In the genomic region with DNA sequence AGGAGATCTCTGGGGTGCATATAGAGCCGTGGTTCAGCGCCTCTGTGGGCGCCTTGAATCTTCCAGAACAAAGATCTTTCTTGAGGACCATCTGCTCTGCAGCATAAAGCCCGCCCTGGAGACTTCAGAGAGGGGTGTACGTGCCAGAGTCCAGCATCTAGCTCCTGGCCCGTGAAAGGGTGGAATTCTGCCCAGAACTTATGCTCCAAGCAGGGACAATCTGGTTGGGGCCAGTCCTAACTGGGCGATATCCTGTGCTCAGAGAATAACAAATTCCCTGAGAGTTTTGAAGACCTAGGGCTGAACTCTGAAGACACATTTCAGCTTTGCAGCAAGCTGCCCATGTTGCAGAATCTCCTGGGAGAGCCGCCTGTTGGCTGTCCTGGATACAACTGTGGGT, we compare ENCODE assay signal across 18 mouse cellular contexts. TPM values are rescaled to one million over a fixed set of nuclear protein-coding genes. Genes with fewer than 3 reads are reported as not detected.
DNase-seq lines count a peak whose midpoint lies in the region; ATAC-seq lines count a peak whose summit lies in the region.
"Had no signal": no experiment of that assay in that cellular context is flagged by ENCODE, and none has a peak within 500 bp of the region (broad histone marks: within the 10 kb centered on the region; RNA-seq: fewer than 3 reads in every experiment).

No protein-coding gene starts in this region.

- H3K27me3 ChIP-seq in stomach, embryonic 16.5 days (ENCODE audit: control insufficient read depth, insufficient read depth, low read length) = no peaks in the 10 kb centered on the region
- H3K27me3 ChIP-seq: stomach, embryonic 15.5 days had no signal

- H3K4me1 ChIP-seq in stomach, embryonic 16.5 days (ENCODE audit: control insufficient read depth, insufficient read depth, low read length) = peaks cover 16% of the 10 kb centered on the region

- H3K4me3 ChIP-seq in stomach, embryonic 16.5 days (replicated peaks; ENCODE audit: low read length) = no peak overlapping the region
- H3K4me3 ChIP-seq: neural tube, embryonic 13.5 days; stomach, embryonic 15.5 days had no signal

- H3K36me3 ChIP-seq in stomach, embryonic 16.5 days (ENCODE audit: control insufficient read depth, insufficient read depth, low read length) = no peaks in the 10 kb centered on the region
- H3K36me3 ChIP-seq: neural tube, embryonic 13.5 days; stomach, embryonic 15.5 days had no signal

- intact Hi-C loops in heart, postnatal 10 days (cut with DNase I) = no loop called here
- intact Hi-C loops in heart, postnatal 14 days (cut with DNase I) = no loop called here

- ATAC-seq in stomach, embryonic 16.5 days (ENCODE audit: insufficient read depth, low FRiP score) = no peak

- no peak overlapping the region for H3K9ac ChIP-seq in stomach, embryonic 16.5 days (ENCODE audit: low read length)
- H3K9ac ChIP-seq: liver, embryonic 14.5 days; neural tube, embryonic 13.5 days; stomach, embryonic 15.5 days had no signal

- DNase-seq in adrenal gland, postnatal 10 days = peak; percentile 36
- no peak for DNase-seq in adrenal gland, postnatal 14 days
- DNase-seq in heart, postnatal 10 days = peak; percentile 53 to 60
- DNase-seq in heart, postnatal 14 days = no peak
- peak; percentile 18 to 24 for DNase-seq in right cerebral cortex, postnatal 10 days (ENCODE audit: low spot score in 2 of 2)
- no peak for DNase-seq in right cerebral cortex, postnatal 14 days
- DNase-seq in c-Kit-positive CD71-positive TER-119-positive erythroid progenitor cells, embryonic 14.5 days (ENCODE audit: low spot score) = no peak
- DNase-seq: adrenal gland, postnatal 36 days; cerebellum, adult 11 months; embryo, embryonic 11 days had no signal

- no peak overlapping the region for H3K4me2 ChIP-seq in stomach, embryonic 16.5 days (ENCODE audit: low read depth, low read length)
- H3K4me2 ChIP-seq: neural tube, embryonic 13.5 days; stomach, embryonic 15.5 days had no signal

- no peaks in the 10 kb centered on the region for H3K9me3 ChIP-seq in stomach, embryonic 16.5 days (replicated peaks; ENCODE audit: control insufficient read depth, low read length)
- H3K9me3 ChIP-seq: neural tube, embryonic 13.5 days; stomach, embryonic 15.5 days had no signal

- peak overlapping the region; percentile 42; the same call in 1 of the 2 replicates for H3K27ac ChIP-seq in stomach, embryonic 16.5 days (ENCODE audit: low read length)
- H3K27ac ChIP-seq: liver, embryonic 14.5 days; neural tube, embryonic 13.5 days; stomach, embryonic 15.5 days had no signal

- WGBS in stomach, embryonic 16.5 days = 70% methylated on average over 8 of the region's 8 CpGs

RNA-seq across cellular contexts. Expression of a gene that starts 25.1 kb away (rescaled TPM):
- 1,000 to 10,000 TPM in 1 of 2 experiments, 100 to 1,000 TPM in 1; 954 to 1,859 TPM for total RNA-seq in adrenal gland, postnatal 10 days (2021)
- total RNA-seq in adrenal gland, postnatal 14 days (2021) = 1,355 and 1,486 TPM in 2 replicates
- 10 to 100 TPM; 24.1 to 85.1 TPM for total RNA-seq in heart, postnatal 10 days (2021)
- 10 to 100 TPM in 1 of 2 experiments, 1 to 10 TPM in 1; 7.2 to 42.3 TPM for total RNA-seq in heart, postnatal 14 days (2021)
- polyA plus RNA-seq in stomach, embryonic 16.5 days (2015; fragmentation: Nextera tagmentation; extraction: Ambion mirVana) = 2.0 and 2.3 TPM in 2 replicates
- total RNA-seq: hematopoietic stem cell, adult 5-6 weeks; left cerebral cortex, postnatal 14 days; megakaryocyte-erythroid progenitor cell, adult 5-6 weeks had no signal
- polyA plus RNA-seq: neural tube, embryonic 13.5 days had no signal

RNA-seq across cellular contexts. Expression of a gene that starts 40.8 kb away (rescaled TPM):
- 1 to 10 TPM in 1 of 2 experiments, under 1 TPM in 1; 0.90 to 2.3 TPM for total RNA-seq in adrenal gland, postnatal 10 days (2021)
- total RNA-seq in adrenal gland, postnatal 14 days (2021) = 2.6 and 4.3 TPM in 2 replicates
- under 1 TPM; 0.25 to 0.41 TPM for total RNA-seq in heart, postnatal 10 days (2021)
- total RNA-seq in heart, postnatal 14 days (2021) = under 1 TPM; 0.31 to 0.44 TPM
- polyA plus RNA-seq in stomach, embryonic 16.5 days (2015; fragmentation: Nextera tagmentation; extraction: Ambion mirVana) = 0.70 and 1.0 TPM in 2 replicates
- total RNA-seq: left cerebral cortex, postnatal 14 days had no signal

RNA-seq across cellular contexts. Expression of a gene that starts 58.6 kb away (rescaled TPM):
- total RNA-seq in adrenal gland, postnatal 10 days (2021) = under 1 TPM; 0.24 to 0.33 TPM
- total RNA-seq in adrenal gland, postnatal 14 days (2021) = 0.15 TPM in 2 replicates
- total RNA-seq in heart, postnatal 10 days (2021) = under 1 TPM in 1 of 2 experiments, not detected in 1; 0.10 TPM
- under 1 TPM; 0.07 TPM for total RNA-seq in heart, postnatal 14 days (2021)
- 0.17 and 0.43 TPM in 2 replicates for polyA plus RNA-seq in stomach, embryonic 16.5 days (2015; fragmentation: Nextera tagmentation; extraction: Ambion mirVana)
- total RNA-seq: hematopoietic stem cell, adult 5-6 weeks; left cerebral cortex, postnatal 14 days; megakaryocyte-erythroid progenitor cell, adult 5-6 weeks had no signal
- polyA plus RNA-seq: large intestine, adult 2 months had no signal

Comparison
In these comparisons a context has a peak if more than half of its experiments do, and no peak if none do; other contexts are left out.
1. DNase-seq: peak in adrenal gland, postnatal 10 days (single experiment), heart, postnatal 10 days (2 of 2) and right cerebral cortex, postnatal 10 days (2 of 2); none in adrenal gland, postnatal 14 days (single experiment), heart, postnatal 14 days (0 of 2), right cerebral cortex, postnatal 14 days (single experiment) and c-Kit-positive CD71-positive TER-119-positive erythroid progenitor cells, embryonic 14.5 days (single experiment).
2. RNA of a gene that starts 25.1 kb away (total RNA-seq): 954 to 1,859 TPM in adrenal gland, postnatal 10 days and 1,355 to 1,486 TPM in adrenal gland, postnatal 14 days; 24.1 to 85.1 TPM in heart, postnatal 10 days and 7.2 to 42.3 TPM in heart, postnatal 14 days; every median in the first group is over 10 times any median in the second.